Mouse (Mus musculus) ES-E14 (cell line): ENCODE results near the gene Gm17428.

Experiments used
- CHD2 ChIP-seq: IDR thresholded peaks from 2 replicates; pipeline ENCODE4 v1.6.1; 2014; ENCODE audit warnings: mild to moderate bottlenecking, low read depth, low read length, inconsistent platforms
- HCFC1 ChIP-seq: IDR thresholded peaks from 2 replicates; pipeline ENCODE4 v1.6.1; 2012; ENCODE audit warnings: low read length, inconsistent platforms, borderline replicate concordance; ENCODE audit not compliant: insufficient read depth
- ZC3H11A ChIP-seq: IDR thresholded peaks from 2 replicates; pipeline ENCODE4 v1.6.1; 2012; ENCODE audit warnings: low read depth, mild to moderate bottlenecking, inconsistent platforms, low read length, borderline replicate concordance
- ZNF384 ChIP-seq: IDR thresholded peaks from 2 replicates; pipeline ENCODE4 v1.6.1; 2012; ENCODE audit warnings: low read depth, low read length, inconsistent platforms

GRCm38 (mm10) chr14:55005967-55006366, 29.2 kb downstream of the Gm17428 start:
- no peak for TF ChIP-seq ZNF384
- no peak for TF ChIP-seq ZC3H11A
- TF ChIP-seq HCFC1, result no peak
- no peak for TF ChIP-seq CHD2
